Mouse (Mus musculus) 3T3-L1 (cell line): Measurements from ENCODE around the gene Psmb7.

Experiments used
- DNase-seq: peaks from one replicate; pipeline ENCODE4 v3.0.0-alpha.2; 2015; ENCODE audit warnings: low read depth, low spot score

Gene Psmb7

DNA sequence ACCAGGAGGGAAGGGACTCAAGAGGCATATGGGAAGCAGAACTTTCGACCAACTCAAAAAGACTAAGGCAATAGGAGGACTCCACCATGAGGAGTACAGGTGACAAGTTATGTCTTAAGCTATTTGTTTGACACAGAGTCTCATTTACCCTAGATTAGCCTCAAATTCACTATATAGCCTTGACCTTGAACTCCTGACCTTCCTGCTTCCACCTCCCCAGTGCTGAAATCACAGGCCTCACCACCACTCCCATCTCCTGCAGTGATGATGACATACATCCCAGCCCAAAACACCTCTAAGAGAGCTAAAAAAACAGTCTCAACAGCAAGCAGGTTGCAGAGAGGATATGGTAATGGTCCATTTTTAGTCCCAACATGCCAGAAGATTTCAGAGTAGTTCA lies 2.1 kb downstream of the Psmb7 start:
- no peak for DNase-seq

DNA sequence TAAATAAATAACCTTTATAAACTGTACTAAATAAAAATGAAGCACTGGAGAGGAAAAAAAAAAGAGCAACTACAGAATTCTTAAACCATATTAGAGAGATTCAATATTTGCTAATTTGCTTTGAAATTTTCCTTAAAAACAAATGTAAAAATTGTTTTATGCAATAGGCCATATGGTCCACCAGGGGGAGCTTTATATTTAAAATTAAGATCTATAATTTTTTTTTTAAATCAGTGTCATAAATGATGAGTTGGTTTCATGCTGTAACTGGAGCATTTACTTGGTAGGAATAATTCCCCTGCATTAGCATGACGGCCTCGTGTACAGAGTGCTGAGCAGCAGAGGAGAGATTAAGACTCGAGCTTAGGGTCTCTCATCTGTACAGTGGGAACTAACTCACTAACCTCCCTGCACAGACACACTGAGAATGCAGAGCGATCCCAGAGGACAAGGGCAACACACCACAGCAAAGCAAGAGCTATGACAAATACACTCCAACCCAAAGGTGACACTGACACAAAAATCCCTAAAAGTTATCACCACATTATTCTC lies 6.1 kb downstream of the Psmb7 start:
- DNase-seq: peak; percentile 56

DNA sequence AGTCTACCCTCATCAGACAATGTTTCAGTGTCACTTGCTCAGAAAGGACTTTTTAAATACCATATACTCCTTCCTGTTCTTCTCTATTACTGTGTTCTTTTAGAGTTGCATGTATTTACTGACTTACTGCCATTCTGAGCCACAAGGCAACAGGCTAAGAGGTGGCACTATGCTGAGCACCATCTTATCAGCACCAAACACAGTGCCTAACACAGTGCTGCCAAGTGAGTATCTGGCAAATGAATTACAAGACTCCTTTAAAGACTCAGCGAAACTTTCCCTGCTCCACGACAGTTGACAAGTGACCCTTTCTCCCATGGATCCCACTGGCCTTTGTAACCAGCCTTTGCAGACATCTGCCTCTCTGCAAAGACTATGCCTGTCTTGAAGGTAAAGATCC lies 13.3 kb downstream of the Psmb7 start:
- no peak for DNase-seq

DNA sequence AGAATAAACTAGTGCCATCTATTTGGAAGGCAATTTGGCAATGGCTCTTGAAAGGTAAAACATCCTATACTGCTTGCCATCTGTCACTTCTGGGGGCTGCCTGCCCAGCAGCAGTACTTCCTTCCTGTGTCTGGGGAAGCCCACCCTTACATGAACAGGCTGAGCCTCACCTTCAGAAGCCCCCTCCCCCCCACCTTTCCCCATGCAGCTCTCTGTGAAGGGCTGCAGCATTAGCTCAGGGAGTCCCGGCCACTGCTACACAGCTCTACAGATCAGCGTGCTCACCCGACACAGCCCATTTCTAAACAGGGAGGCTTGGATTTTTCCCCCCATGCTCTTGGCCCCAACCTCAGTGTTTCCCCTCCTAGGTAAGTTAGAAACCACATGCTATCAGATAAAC lies 14.4 kb downstream of the Psmb7 start:
- no peak for DNase-seq

DNA sequence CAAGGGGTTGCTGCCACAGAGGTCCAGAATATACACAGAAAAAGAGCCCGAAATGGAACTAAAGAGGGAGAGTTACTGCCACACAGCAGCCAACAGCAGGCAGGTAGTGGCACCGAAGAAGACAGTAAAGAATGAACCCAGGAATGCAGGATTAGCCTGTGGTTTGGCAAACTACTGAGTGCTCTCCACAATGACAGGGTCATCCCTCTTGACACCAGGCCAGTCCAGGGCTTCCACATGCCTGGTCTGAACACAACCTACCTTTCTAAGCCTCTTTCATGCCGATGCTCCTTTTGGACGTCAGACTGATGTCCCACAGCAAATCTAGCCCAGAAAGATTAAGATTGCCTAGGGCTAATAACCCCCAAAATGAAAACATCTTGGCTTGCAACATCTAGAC lies 15.1 kb downstream of the Psmb7 start:
- no peak for DNase-seq

DNA sequence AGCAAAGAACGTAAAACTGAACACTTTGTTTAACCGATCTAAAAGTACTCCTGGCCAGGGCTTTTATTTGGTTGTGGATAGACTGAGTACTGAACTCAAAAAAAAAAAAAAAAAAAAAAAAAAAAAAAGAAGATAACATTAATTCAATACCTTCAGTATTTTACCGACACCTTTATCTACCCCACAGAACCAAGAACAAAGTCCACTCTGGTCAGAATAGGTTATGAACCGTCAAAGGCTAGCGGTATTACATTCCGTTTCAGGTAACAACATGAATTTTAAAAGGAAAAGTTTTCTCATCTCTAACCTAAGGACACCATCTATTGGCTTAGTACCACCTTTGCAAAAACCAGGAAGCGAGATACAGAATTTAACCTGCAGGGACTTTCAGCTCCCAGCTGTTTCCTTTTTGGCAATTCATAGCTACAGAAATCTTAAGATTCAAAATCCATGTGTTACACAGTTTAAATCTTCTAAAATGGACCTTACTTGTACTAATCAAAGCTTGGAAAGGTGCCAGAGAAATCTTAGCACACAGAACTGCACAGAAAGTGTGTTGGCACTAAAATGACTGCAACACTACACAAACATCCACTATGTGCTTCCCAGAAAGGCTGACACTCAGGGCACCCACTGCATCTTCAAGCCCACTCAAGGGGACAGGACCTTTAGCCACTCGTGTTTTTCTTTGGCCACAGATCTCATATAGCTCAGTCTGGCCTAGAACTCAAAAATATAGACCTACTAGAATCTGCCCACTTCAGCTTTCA lies 19.9 kb downstream of the Psmb7 start:
- DNase-seq: no peak

DNA sequence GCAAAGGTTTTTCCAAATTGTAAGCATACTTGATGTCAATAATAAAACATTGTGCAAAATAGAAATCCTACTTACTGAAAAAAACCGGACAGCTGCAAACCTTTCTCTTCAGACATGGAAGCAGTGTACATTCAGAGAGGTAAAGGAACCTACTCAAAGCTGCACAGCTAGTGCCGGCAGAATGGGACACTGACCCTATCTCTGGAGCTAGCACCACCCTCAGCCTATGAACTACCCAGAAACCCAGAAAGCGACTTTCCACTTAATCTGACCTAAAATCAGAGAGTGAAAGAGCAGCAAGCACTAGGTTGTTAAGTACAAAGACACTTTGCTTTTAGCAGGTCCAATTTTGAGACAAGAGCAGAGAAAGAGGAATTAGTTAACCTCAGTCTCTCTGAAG lies 20.5 kb downstream of the Psmb7 start:
- DNase-seq: no peak

DNA sequence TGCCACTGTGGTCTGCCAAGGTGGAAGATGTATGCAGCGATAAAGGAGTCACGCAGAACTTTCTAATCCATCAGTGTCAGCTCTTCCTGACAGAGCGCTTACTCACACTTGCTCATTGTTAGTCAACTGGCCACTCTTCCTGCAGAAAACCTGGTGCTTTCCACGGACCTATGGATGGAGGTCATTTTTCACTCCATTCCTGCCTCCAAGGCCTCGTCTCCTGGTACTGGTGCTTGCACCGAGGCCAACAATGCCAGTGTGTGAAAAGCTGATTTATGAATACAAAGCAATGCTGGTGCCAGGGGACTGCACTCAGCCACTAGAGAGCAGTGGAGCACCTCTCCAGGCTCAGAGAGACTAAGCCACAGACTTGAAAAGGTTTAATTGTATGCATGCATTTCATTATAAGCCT lies 22.3 kb downstream of the Psmb7 start:
- DNase-seq: peak; percentile 99

DNA sequence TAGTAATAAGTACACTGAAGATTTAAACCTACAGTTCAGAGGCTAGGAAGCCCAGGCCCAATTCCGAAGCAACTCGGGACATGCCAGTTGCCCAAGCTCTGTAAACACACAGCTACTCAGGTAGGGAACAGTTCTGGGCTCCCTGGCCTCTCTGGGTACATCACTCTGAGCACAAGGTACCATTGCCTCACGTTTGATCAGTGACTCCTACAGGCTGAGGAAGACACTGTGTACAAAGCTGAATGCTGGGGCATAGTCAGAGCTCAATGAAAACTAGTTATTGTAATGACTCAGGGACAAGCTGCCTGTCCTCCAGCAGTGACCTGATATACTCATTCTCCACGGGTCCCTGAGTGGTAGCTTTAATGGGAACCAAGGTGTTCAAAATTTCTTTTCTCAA lies 22.8 kb downstream of the Psmb7 start:
- peak; percentile 72 for DNase-seq

DNA sequence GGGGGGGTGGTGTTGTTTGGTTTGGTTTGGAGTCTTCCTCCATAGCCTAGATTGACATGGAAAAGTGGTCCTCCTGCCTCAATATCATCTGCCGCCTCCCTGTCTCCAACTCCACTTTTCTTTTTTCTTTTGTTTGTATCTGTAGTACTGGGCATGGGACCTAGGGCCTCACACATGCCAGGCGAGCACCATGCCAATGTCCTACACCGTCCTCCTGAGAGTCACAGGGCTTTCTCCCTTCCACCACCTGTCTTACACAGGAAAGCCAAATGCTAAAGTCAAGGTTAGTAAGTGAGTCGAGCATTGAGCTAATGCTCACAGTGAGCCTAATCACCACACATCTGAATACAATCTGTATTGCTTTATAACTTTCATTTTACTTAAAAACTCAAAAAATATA lies 24.1 kb downstream of the Psmb7 start:
- DNase-seq: no peak

DNA sequence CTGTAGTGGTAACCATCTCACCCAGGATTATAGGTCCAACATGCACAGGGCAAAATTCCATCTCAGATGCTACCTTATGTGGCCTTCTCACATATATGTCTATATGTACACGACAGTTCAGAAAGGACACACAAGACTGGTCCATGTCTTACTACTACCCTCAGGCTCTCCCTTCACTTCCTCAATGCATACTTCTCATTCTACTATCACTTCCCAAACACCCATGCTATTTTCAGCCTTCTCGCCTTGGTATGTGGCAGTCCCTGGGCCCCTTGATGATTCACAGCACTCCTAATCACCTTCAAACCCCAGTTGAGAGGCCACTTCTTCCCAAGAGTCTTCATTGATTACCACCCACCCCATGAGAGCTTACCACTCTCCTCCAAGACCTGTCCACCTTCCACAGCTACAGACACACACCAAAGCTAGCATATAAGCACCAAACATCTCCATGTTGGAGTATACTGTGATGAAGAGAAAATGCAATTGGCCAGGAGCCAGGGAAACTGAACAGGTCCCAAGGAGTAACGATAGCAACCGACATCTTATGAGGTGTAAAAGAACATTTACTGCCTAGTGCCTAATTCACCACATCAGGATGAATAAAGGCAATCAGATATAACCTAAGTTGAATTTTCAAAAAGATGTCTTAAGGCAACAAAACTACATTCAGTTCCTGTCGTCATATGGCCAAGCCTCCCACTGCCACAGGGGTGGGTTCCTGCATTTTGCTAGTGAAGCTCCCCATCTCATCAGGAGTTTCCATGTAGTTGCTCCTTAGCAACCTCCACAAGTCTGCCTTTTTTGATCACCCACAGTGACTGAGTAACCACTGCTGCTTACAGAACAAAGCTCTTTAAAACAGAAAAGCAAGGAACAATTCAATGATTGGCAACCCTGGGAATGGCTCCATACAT lies 26.7 kb downstream of the Psmb7 start:
- DNase-seq: no peak

DNA sequence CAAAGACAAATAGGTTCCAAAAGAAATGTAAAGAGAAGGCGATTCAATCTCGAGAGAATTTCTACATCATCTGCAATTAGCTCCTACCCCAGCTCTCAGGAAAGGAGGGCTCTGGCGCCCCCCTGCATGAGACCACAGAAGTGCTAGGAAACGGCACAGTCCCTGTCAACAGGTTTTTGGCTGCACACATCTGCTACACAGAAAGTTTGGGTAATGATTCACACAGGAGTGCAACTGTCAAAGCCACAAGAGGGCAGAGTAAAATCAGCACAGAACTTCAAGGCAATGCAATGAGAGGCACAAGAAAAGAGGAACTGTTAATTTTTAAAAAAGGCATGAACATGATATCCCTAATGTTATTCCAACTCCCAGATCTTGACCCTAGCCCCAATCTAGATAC lies 27.8 kb downstream of the Psmb7 start:
- DNase-seq: peak; percentile 82

DNA sequence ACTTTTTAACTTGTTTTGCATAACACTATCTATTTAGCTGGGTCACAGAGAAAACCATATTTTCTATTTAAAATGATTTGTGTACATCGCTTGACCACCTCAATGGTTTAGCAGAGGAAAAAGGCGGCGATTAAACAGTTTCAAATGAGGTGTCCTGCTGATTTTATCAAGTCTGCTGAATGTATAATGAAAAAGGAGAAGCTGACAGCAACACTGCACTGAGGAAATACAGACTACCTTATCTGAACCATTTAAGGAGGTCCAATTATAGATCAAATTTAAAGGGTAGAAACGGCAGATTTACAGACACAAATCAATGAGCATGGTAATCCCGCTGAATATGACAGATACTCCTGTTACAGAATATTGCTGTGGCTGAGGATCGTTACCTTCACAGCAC lies 29.4 kb downstream of the Psmb7 start:
- no peak for DNase-seq

DNA sequence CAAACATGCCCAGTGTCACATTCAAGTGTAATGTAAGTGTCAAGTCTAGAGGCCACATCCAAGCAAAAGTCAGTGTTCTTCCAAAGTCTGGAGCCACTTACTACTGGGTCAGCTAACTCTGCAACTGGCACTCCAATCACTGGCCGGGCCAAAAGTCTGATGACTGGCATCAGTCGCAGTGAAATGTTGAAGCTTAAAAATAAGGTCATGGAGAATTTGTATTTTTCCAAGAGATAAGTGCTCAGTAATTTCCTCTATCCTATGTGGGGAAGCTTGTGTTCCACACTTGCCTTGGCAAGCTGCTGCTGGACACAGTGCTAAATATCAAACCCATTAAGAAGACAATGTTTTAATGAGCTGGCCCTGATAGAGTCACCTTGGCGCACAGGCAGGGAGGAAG lies 30.3 kb downstream of the Psmb7 start:
- no peak for DNase-seq

DNA sequence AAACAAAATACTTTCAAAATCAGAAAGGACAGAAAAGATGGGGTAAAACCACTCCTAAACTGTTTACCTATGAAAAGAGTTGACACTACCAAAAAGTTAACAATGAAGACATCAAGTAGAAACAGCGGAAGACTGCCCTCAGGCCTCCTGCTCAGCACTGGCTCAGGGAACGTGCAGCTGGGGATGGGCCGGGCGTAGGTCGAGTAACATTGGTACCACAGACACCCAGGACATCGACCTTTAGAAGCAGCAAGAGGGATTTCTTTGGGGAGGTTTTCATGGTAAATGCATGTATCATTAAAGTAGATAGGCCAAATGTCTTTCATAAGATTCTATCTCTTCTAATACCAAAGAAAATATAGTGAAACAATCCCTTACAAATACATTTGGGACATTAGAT lies 31.3 kb downstream of the Psmb7 start:
- no peak for DNase-seq

DNA sequence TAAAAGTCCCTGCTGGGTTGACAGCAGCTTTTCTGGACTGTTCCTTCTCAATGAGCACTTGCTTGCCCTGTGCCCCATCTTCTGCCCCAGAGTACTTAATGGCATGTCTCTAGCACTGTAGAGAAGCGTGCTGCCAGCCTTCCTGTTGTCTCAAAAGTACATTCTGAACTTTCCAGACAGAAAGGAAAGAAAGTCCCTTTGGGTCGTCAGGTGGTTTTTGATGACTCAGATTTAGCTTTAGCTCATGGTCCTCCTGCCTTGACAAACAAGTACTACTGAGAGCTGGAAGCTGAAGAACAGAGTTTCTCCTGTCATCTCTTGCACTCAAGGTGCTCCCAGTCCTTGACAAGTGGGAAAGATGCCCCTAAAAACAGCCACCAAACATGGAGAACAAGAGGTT lies 33.7 kb downstream of the Psmb7 start:
- DNase-seq: no peak

DNA sequence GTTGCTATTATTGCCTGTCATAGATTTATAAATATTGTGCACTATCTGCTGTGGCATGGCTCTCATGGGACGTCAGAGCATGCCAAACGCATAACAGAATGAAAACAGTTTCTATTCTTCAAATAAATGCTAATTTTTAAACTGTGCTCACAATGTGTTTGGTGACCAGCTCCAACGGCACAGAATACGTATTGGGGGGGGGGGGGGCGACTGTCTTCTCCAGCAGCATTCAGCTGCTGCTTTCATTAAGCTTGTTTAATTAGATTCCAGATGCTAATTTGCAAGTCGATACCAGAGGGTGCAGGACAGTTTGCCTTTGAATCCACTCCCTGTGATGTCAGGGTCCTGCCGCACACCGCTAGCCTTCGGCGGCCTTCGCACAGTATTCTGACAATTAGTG lies 34.6 kb downstream of the Psmb7 start:
- no peak for DNase-seq

DNA sequence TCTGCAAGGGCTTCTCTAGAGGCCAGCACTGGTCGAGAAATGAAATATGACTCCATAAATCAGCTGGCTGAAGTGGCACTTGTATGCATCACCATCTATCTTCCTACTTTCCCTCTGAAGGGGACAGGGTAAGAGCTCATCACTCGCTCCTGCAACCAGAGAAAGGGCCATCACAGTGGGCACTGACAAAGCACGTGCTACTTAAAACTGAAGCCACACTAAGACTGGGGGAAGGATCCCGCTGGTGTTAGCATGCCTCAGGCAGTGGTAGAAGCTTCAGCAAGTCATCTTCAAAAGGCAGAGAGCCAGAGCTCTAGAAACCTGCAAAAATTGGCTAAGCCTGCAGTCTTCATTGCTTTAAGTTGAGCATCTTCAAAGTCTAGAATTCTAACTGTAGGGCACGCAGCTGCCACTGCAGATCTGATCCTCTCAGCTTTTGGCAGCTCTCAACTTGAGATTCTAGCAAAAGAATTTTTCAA lies 35.0 kb downstream of the Psmb7 start:
- peak; percentile 66 for DNase-seq

DNA sequence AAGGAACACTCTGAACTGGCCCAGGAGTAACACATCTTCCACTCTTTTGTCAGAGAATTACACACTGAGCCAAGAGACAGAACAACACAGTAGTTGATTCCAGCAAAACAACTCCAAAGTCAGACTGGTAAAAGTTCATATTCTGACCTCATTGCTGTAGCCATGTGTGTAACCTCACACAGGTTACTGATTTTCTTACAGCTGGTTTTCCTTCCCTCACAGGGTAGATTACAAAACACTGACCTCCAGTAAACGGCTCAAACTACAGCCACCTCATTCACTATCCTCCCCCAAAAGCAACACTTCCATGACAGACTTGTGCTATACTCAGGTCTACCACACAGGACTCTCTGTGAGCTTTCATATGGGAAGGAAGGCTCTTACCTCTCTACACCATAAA lies 36.2 kb downstream of the Psmb7 start:
- DNase-seq: no peak

DNA sequence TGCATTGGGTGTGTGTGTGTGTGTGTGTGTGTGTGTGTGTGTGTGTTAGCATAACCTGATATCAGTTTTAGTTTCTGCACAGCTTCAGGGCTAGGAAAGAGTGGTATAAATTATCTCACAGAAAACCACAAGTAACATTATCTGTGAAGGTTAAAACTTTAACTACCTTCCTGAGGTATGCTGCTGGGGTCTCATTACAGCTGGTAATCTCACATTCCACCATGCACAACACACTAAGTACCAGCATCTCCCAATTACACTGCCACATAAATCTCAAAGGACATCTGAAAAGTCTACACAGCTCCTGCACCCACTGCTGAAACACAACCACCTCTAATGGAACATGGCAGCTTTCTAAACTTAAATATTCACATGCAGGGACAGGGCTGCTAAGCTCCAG lies 43.0 kb downstream of the Psmb7 start:
- DNase-seq: no peak

DNA sequence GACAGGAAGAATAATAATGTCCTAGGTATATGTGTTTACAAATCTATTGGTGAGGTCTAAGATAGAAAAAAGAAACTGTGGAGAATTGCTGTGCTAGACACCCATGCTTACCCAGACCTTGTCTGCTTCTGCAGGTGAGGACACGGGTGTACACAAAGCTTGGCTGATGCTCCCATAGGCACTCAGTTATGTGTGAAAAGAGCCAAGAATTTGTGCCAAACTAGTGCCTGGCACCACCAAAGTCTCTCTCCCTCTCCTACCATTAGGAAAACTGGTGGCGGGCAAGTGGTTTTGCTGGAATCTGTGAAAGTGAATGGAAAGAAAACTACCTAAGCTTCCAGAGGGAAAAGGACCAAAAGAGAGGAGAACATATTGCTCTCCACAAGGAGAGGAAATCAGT lies 45.5 kb downstream of the Psmb7 start:
- no peak for DNase-seq

DNA sequence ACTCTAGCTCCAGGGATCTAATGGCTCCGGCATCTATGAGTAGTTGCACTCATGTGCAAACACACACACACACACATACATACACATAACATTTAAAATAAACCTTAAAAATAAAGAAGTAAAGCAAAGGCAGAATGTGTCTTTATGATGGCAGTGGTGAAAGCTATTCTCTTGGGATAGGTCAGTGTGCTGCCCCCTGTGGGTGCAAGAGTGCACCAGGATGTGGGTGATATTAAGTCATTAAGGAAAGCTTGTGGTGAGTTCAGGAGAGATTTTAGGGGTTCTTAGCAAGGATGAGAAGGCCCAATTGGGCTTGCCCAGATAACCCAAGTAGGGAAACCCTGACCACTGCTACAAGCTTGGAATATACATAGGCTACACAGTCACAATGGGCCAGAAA lies 46.0 kb downstream of the Psmb7 start:
- peak; percentile 49 for DNase-seq

DNA sequence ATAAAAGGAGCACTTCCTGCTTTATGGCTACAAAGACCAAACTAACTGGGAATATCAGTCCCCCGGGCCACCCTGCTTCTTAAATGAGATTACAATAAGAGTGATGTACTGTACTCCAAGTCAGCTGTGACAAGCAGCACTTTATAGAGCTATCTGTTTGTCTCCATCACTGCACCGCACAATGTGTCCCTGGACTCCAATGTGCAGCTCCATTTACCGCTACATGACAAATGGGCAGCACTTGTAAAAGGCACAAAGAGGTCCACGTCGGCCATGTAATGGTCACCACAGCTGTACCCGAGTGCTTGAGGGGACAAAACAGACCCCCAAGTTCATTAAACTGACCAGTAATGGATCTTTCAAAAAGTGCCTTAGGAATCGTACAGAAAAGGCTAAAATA lies 49.0 kb downstream of the Psmb7 start:
- no peak for DNase-seq
